Mouse (Mus musculus): ENCODE data around the gene Pax7. TPM values are rescaled to one million over a fixed set of nuclear protein-coding genes. Genes with fewer than 3 reads are reported as not detected.

Gene Pax7
- total and polyA plus RNA-seq, 3 experiments = not detected

DNA sequence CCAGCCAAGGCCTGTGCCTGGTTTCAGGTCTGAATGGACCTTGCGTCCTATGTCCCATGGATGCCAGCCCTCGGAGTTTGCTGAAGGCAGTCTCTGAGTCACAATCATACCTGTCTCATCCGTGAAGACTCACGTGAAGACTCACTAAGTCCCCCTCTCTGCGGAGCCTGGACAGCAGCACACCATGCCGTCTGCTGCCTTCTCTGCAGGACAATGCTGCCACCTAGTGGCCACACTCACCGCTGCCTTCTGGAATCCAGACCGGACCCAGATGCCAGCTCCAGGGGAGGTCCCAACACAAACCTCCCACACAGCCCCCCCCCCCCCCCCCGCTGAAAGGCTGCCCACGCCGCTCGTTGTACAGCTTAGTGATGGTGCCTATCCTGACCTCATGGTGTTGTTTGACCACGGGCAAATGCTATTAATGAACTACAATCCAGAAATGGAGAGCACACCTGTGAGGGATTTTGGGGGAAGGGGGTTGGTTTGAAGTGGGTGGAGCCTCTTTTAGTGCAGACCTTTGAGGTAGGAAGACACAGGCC lies 25.4 kb upstream of the Pax7 start:
- Histone ChIP-seq H3K9ac (ENCODE audit: control insufficient read depth, low read depth, low read length, poor library complexity, severe bottlenecking) (no peak overlapping the region), H3K4me1 (ENCODE audit: control insufficient read depth in 1 of 2, insufficient read depth in 2 of 2, low read length in 2 of 2) (no peaks in the 10 kb centered on the region), H3K9me3 (replicated peaks; ENCODE audit: insufficient read depth, low read length) (no peaks in the 10 kb centered on the region)

DNA sequence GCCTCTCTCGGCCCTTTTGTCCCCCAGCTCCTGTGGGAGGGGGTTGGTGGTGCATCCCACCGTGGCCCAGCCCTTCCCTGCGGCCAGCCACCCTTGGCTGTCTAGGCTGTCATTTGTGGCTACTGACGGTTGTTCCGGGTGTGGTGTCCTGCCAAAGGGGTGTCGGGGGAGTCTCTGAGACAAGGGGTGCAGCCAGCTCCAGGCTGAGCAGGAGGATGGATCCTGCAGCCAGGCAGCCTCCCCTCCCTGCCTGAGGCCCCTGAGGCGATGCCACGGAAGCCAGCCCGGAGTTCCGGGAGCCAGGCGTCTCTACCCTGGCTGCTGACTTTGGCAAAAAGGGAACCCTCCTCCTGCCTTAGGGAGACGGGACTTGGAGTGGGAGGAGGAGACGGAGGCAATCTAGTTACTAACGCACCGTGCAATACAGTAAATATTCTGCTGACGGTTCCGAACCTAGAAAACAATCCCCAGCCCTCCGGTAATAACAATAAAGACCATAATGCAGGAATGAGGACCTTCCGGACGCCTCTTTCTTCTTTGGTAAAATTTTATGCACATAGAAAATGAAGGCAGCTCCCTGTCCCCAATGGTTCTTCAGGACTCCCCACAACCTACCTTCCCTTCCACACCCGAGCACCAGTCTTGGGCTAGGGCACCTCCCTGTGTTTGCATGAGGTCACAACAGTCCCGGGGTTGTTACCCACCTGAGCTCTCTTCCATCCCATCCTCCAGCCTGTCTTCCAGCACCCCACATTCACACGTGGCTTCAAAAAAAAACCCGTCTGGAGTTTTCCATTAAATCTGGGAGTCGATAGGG lies 19.1 kb upstream of the Pax7 start:
- H3K9ac ChIP-seq (ENCODE audit: control insufficient read depth, low read depth, low read length, poor library complexity, severe bottlenecking) = no peak overlapping the region
- no peaks in the 10 kb centered on the region for H3K9me3 ChIP-seq (replicated peaks; ENCODE audit: insufficient read depth, low read length)
- TF ChIP-seq MEF2A (IDR thresholded peaks at IDR 0.05; ENCODE audit: extremely low read depth, insufficient replicate concordance, low read depth, low read length, poor library complexity, severe bottlenecking) = no peak
- TF ChIP-seq MAZ (IDR thresholded peaks at IDR 0.05; ENCODE audit: low read depth, low read length) = no peak
- no peak for TF ChIP-seq USF2 (IDR thresholded peaks at IDR 0.05; ENCODE audit: borderline replicate concordance in 1 of 2, insufficient read depth in 1 of 2, low read depth in 1 of 2, low read length in 2 of 2)
- no peak for TF ChIP-seq ETS1 (IDR thresholded peaks at IDR 0.05; ENCODE audit: low read depth, low read length)
- no peak for TF ChIP-seq ZC3H11A (IDR thresholded peaks at IDR 0.05; ENCODE audit: low read depth, low read length)
- no peak for TF ChIP-seq NELFE (IDR thresholded peaks at IDR 0.05; ENCODE audit: low read depth, low read length)
- no peak for TF ChIP-seq MYB (IDR thresholded peaks at IDR 0.05; ENCODE audit: low read depth, low read length)
- no peak for TF ChIP-seq BHLHE40 (IDR thresholded peaks at IDR 0.05; ENCODE audit: borderline replicate concordance, low read depth, low read length)
- no peak for TF ChIP-seq RCOR1 (IDR thresholded peaks at IDR 0.05; ENCODE audit: low read depth, low read length)
- no peak for TF ChIP-seq ZNF384 (IDR thresholded peaks at IDR 0.05; ENCODE audit: low read depth, low read length)
- no peak for TF ChIP-seq UBTF (IDR thresholded peaks at IDR 0.05; ENCODE audit: borderline replicate concordance, insufficient read depth, low read depth, low read length)
- TF ChIP-seq JUND (IDR thresholded peaks at IDR 0.05; ENCODE audit: low read depth, low read length) = no peak
- no peak for TF ChIP-seq ZKSCAN1 (IDR thresholded peaks at IDR 0.05; ENCODE audit: low read depth, low read length)
- DNase-seq (ENCODE audit: low read depth, low spot score) = no peak
- no peaks in the 10 kb centered on the region for H3K79me2 ChIP-seq (ENCODE audit: control insufficient read depth, insufficient read depth, low read length, poor library complexity)
- no peak overlapping the region for H3K4me3 ChIP-seq (ENCODE audit: control insufficient read depth in 1 of 2, insufficient read depth in 1 of 2, low read depth in 2 of 2, low read length in 2 of 2)
- no peaks in the 10 kb centered on the region for H3K27me3 ChIP-seq (ENCODE audit: control insufficient read depth in 1 of 2, insufficient read depth in 2 of 2, low read length in 2 of 2)
- H3K36me3 ChIP-seq (ENCODE audit: control insufficient read depth in 1 of 2, insufficient read depth in 2 of 2, low read length in 2 of 2) = no peaks in the 10 kb centered on the region
- H3K4me1 ChIP-seq (ENCODE audit: control insufficient read depth in 1 of 2, insufficient read depth in 2 of 2, low read length in 2 of 2) = no peaks in the 10 kb centered on the region
- H3K27ac ChIP-seq (ENCODE audit: control insufficient read depth, low read depth, low read length) = no peak overlapping the region

More for the DNA sequence above, 25.4 kb upstream of the Pax7 start:
- TF ChIP-seq EP300 (IDR thresholded peaks at IDR 0.05; ENCODE audit: low read depth in 1 of 2, low read length in 2 of 2) (no peak), UBTF (IDR thresholded peaks at IDR 0.05; ENCODE audit: borderline replicate concordance, insufficient read depth, low read depth, low read length) (no peak), USF1 (IDR thresholded peaks at IDR 0.05; ENCODE audit: low read depth, low read length) (no peak), SIN3A (IDR thresholded peaks at IDR 0.05; ENCODE audit: low read length) (no peak), NRF1 (IDR thresholded peaks at IDR 0.05; ENCODE audit: insufficient read depth, low read depth, low read length, poor library complexity, severe bottlenecking) (no peak), ZC3H11A (IDR thresholded peaks at IDR 0.05; ENCODE audit: low read depth, low read length) (0 out of 2 replicates have a peak, but pooled peaks have one; percentile 9), CHD2 (IDR thresholded peaks at IDR 0.05; ENCODE audit: low read length) (no peak), HCFC1 (IDR thresholded peaks at IDR 0.05; ENCODE audit: low read depth, low read length) (no peak), NELFE (IDR thresholded peaks at IDR 0.05; ENCODE audit: low read depth, low read length) (no peak), KAT2A (conservative IDR thresholded peaks at IDR 0.05; ENCODE audit: low read depth, low read length) (no peak), POLR2AphosphoS2 (IDR thresholded peaks at IDR 0.05; ENCODE audit: low read length) (no peak), RAD21 (IDR thresholded peaks at IDR 0.05; ENCODE audit: low read depth, low read length) (peak; percentile 50), USF2 (IDR thresholded peaks at IDR 0.05; ENCODE audit: borderline replicate concordance in 1 of 2, insufficient read depth in 1 of 2, low read depth in 1 of 2, low read length in 2 of 2) (no peak), CTCF (IDR thresholded peaks at IDR 0.05 in 2 of 3, conservative IDR thresholded peaks at IDR 0.05 in 1 of 3; ENCODE audit: control insufficient read depth in 1 of 3, insufficient read depth in 1 of 3, low read depth in 2 of 3, low read length in 3 of 3, poor library complexity in 1 of 3, severe bottlenecking in 1 of 3) (peak; percentile 44 to 85 (median 53)), MAZ (IDR thresholded peaks at IDR 0.05; ENCODE audit: low read depth, low read length) (no peak), ETS1 (IDR thresholded peaks at IDR 0.05; ENCODE audit: low read depth, low read length) (no peak), POLR2AphosphoS5 (IDR thresholded peaks at IDR 0.05; ENCODE audit: borderline replicate concordance, low read depth, low read length) (no peak), E2F4 (IDR thresholded peaks at IDR 0.05; ENCODE audit: borderline replicate concordance, low read depth, low read length) (no peak), SMC3 (IDR thresholded peaks at IDR 0.05; ENCODE audit: low read depth, low read length) (0 out of 2 replicates have a peak, but pooled peaks have one; percentile 31), TCF12 (IDR thresholded peaks at IDR 0.05; ENCODE audit: low read depth, low read length) (no peak), ZKSCAN1 (IDR thresholded peaks at IDR 0.05; ENCODE audit: low read depth, low read length) (no peak), MYC (IDR thresholded peaks at IDR 0.05; ENCODE audit: low read depth, low read length) (no peak)
- peak; percentile 35 for DNase-seq (ENCODE audit: low read depth, low spot score)
- H3K27me3 ChIP-seq (ENCODE audit: control insufficient read depth in 1 of 2, insufficient read depth in 2 of 2, low read length in 2 of 2) = no peaks in the 10 kb centered on the region
- H3K79me2 ChIP-seq (ENCODE audit: control insufficient read depth, insufficient read depth, low read length, poor library complexity) = no peaks in the 10 kb centered on the region
- no peak overlapping the region for H3K4me3 ChIP-seq (ENCODE audit: control insufficient read depth in 1 of 2, insufficient read depth in 1 of 2, low read depth in 2 of 2, low read length in 2 of 2)
- H3K36me3 ChIP-seq (ENCODE audit: control insufficient read depth in 1 of 2, insufficient read depth in 2 of 2, low read length in 2 of 2) = no peaks in the 10 kb centered on the region
- no peak overlapping the region for H3K27ac ChIP-seq (ENCODE audit: control insufficient read depth, low read depth, low read length)
